Mouse (Mus musculus): ENCODE data around the gene Cdkn1a. TPM values are rescaled to one million over a fixed set of nuclear protein-coding genes. Genes with fewer than 3 reads are reported as not detected.

Cdkn1a gene
- polyA plus RNA-seq, 1 experiment from 2014 or later = 13.8 TPM

- 0 out of 2 replicates have a peak overlapping the region, but pooled peaks have one; percentile 43 for H3K9ac ChIP-seq (ENCODE audit: low read depth, low read length)
- peaks cover 18% of the 10 kb centered on the region for H3K27me3 ChIP-seq (replicated peaks; ENCODE audit: control insufficient read depth, insufficient read depth, low read length)
- 4% methylated on average over 21 of the region's 21 CpGs for WGBS
- H3K36me3 ChIP-seq (ENCODE audit: control insufficient read depth, insufficient read depth, low read length) = no peaks in the 10 kb centered on the region
- ATAC-seq (replicated peaks; ENCODE audit: low FRiP score) (no peak), DNase-seq (ENCODE audit: low spot score) (no peak)
- peak overlapping the region; percentile 66 for H3K4me2 ChIP-seq
- H3K27ac ChIP-seq (ENCODE audit: low read depth, low read length) = no peak overlapping the region; the same call in 1 of the 2 replicates
- H3K9me3 ChIP-seq (ENCODE audit: control insufficient read depth, low read length) = no peaks in the 10 kb centered on the region
- peaks cover 21% of the 10 kb centered on the region for H3K4me1 ChIP-seq (replicated peaks; ENCODE audit: control insufficient read depth, insufficient read depth, low read length)
- peak overlapping the region; percentile 11 for H3K4me3 ChIP-seq (ENCODE audit: low read depth, low read length)
These were observed 9.0 kb upstream of the Cdkn1a start for GRCm38 (mm10) chr17:29081618-29082381.

- Histone ChIP-seq H3K36me3 (ENCODE audit: control insufficient read depth, insufficient read depth, low read length) (no peaks in the 10 kb centered on the region), H3K4me3 (ENCODE audit: low read depth, low read length) (no peak overlapping the region), H3K9me3 (ENCODE audit: control insufficient read depth, low read length) (no peaks in the 10 kb centered on the region), H3K9ac (ENCODE audit: low read depth, low read length) (no peak overlapping the region), H3K27ac (ENCODE audit: low read depth, low read length) (no peak overlapping the region), H3K4me2 (no peak overlapping the region), H3K4me1 (replicated peaks; ENCODE audit: control insufficient read depth, insufficient read depth, low read length) (peaks cover 18% of the 10 kb centered on the region), H3K27me3 (replicated peaks; ENCODE audit: control insufficient read depth, insufficient read depth, low read length) (peaks cover 15% of the 10 kb centered on the region)
- ATAC-seq (replicated peaks; ENCODE audit: low FRiP score) (no peak), DNase-seq (ENCODE audit: low spot score) (no peak)
- WGBS = 91% methylated on average over 8 of the region's 8 CpGs
These were observed 7.2 kb upstream of the Cdkn1a start for GRCm38 (mm10) chr17:29083586-29083985.

- DNase-seq (ENCODE audit: low spot score) = no peak
- WGBS = 88% methylated on average over 7 of the region's 7 CpGs
- H3K27me3 ChIP-seq (replicated peaks; ENCODE audit: control insufficient read depth, insufficient read depth, low read length) = peaks cover 15% of the 10 kb centered on the region
These were observed 6.1 kb upstream of the Cdkn1a start for GRCm38 (mm10) chr17:29084656-29085055.

GRCm38 (mm10) chr17:29085266-29085665 is 5.5 kb upstream of the Cdkn1a start:
- DNase-seq (ENCODE audit: low spot score) (no peak), ATAC-seq (replicated peaks; ENCODE audit: low FRiP score) (no peak; the same call in 1 of the 2 replicates)
- Histone ChIP-seq H3K4me1 (replicated peaks; ENCODE audit: control insufficient read depth, insufficient read depth, low read length) (peaks cover 14% of the 10 kb centered on the region), H3K27me3 (replicated peaks; ENCODE audit: control insufficient read depth, insufficient read depth, low read length) (peaks cover 14% of the 10 kb centered on the region; the same call in 1 of the 2 replicates), H3K4me2 (no peak overlapping the region), H3K36me3 (ENCODE audit: control insufficient read depth, insufficient read depth, low read length) (no peaks in the 10 kb centered on the region), H3K9ac (ENCODE audit: low read depth, low read length) (no peak overlapping the region), H3K4me3 (ENCODE audit: low read depth, low read length) (no peak overlapping the region), H3K27ac (ENCODE audit: low read depth, low read length) (no peak overlapping the region), H3K9me3 (ENCODE audit: control insufficient read depth, low read length) (no peaks in the 10 kb centered on the region)
- WGBS = 80% methylated on average over 10 of the region's 10 CpGs

More at GRCm38 (mm10) chr17:29084656-29085055, 6.1 kb upstream of the Cdkn1a start:
- Histone ChIP-seq H3K9ac (ENCODE audit: low read depth, low read length) (no peak overlapping the region), H3K4me3 (ENCODE audit: low read depth, low read length) (no peak overlapping the region), H3K36me3 (ENCODE audit: control insufficient read depth, insufficient read depth, low read length) (no peaks in the 10 kb centered on the region), H3K27ac (ENCODE audit: low read depth, low read length) (no peak overlapping the region), H3K9me3 (ENCODE audit: control insufficient read depth, low read length) (no peaks in the 10 kb centered on the region), H3K4me2 (no peak overlapping the region), H3K4me1 (replicated peaks; ENCODE audit: control insufficient read depth, insufficient read depth, low read length) (peaks cover 14% of the 10 kb centered on the region)
- no peak for ATAC-seq (replicated peaks; ENCODE audit: low FRiP score)

- no peak overlapping the region for H3K27ac ChIP-seq (ENCODE audit: low read depth, low read length)
- 77% methylated on average over 4 of the region's 4 CpGs for WGBS
- H3K9me3 ChIP-seq (ENCODE audit: control insufficient read depth, low read length) = no peaks in the 10 kb centered on the region
- no peak overlapping the region for H3K4me2 ChIP-seq
- DNase-seq (ENCODE audit: low spot score) (no peak), ATAC-seq (replicated peaks; ENCODE audit: low FRiP score) (no peak)
- no peaks in the 10 kb centered on the region for H3K36me3 ChIP-seq (ENCODE audit: control insufficient read depth, insufficient read depth, low read length)
- no peak overlapping the region for H3K9ac ChIP-seq (ENCODE audit: low read depth, low read length)
- H3K4me1 ChIP-seq (replicated peaks; ENCODE audit: control insufficient read depth, insufficient read depth, low read length) = peaks cover 3% of the 10 kb centered on the region; the same call in 1 of the 2 replicates
- peaks cover 3% of the 10 kb centered on the region; the same call in 1 of the 2 replicates for H3K27me3 ChIP-seq (replicated peaks; ENCODE audit: control insufficient read depth, insufficient read depth, low read length)
- H3K4me3 ChIP-seq (ENCODE audit: low read depth, low read length) = no peak overlapping the region
These were observed 3.9 kb upstream of the Cdkn1a start for GRCm38 (mm10) chr17:29086916-29087315.

GRCm38 (mm10) chr17:29091348-29091944 is 670 bp downstream of the Cdkn1a start:
- ATAC-seq (replicated peaks; ENCODE audit: low FRiP score) (no peak), DNase-seq (ENCODE audit: low spot score) (no peak)
- Histone ChIP-seq H3K4me1 (replicated peaks; ENCODE audit: control insufficient read depth, insufficient read depth, low read length) (peaks cover 11% of the 10 kb centered on the region), H3K9me3 (ENCODE audit: control insufficient read depth, low read length) (no peaks in the 10 kb centered on the region), H3K9ac (ENCODE audit: low read depth, low read length) (no peak overlapping the region), H3K36me3 (ENCODE audit: control insufficient read depth, insufficient read depth, low read length) (no peaks in the 10 kb centered on the region), H3K27me3 (replicated peaks; ENCODE audit: control insufficient read depth, insufficient read depth, low read length) (peaks cover 28% of the 10 kb centered on the region), H3K27ac (ENCODE audit: low read depth, low read length) (no peak overlapping the region), H3K4me3 (ENCODE audit: low read depth, low read length) (no peak overlapping the region), H3K4me2 (no peak overlapping the region)
- 48% methylated on average over 6 of the region's 6 CpGs for WGBS

GRCm38 (mm10) chr17:29092497-29092896 is 1.7 kb downstream of the Cdkn1a start:
- H3K9ac ChIP-seq (ENCODE audit: low read depth, low read length) = no peak overlapping the region
- peaks cover 28% of the 10 kb centered on the region for H3K27me3 ChIP-seq (replicated peaks; ENCODE audit: control insufficient read depth, insufficient read depth, low read length)
- no peak overlapping the region for H3K4me3 ChIP-seq (ENCODE audit: low read depth, low read length)
- H3K9me3 ChIP-seq (ENCODE audit: control insufficient read depth, low read length) = no peaks in the 10 kb centered on the region
- ATAC-seq (replicated peaks; ENCODE audit: low FRiP score) (no peak), DNase-seq (ENCODE audit: low spot score) (no peak)
- WGBS = 56% methylated on average over 5 of the region's 5 CpGs
- no peaks in the 10 kb centered on the region for H3K36me3 ChIP-seq (ENCODE audit: control insufficient read depth, insufficient read depth, low read length)
- H3K4me2 ChIP-seq = no peak overlapping the region
- no peak overlapping the region for H3K27ac ChIP-seq (ENCODE audit: low read depth, low read length)
- peaks cover 11% of the 10 kb centered on the region for H3K4me1 ChIP-seq (replicated peaks; ENCODE audit: control insufficient read depth, insufficient read depth, low read length)

- DNase-seq (ENCODE audit: low spot score) (peak; percentile 81), ATAC-seq (replicated peaks; ENCODE audit: low FRiP score) (peak; percentile 82)
- Histone ChIP-seq H3K9ac (ENCODE audit: low read depth, low read length) (no peak overlapping the region), H3K36me3 (ENCODE audit: control insufficient read depth, insufficient read depth, low read length) (no peaks in the 10 kb centered on the region), H3K27ac (ENCODE audit: low read depth, low read length) (no peak overlapping the region), H3K4me3 (ENCODE audit: low read depth, low read length) (peak overlapping the region; percentile 57), H3K27me3 (replicated peaks; ENCODE audit: control insufficient read depth, insufficient read depth, low read length) (peaks cover 28% of the 10 kb centered on the region), H3K4me2 (peak overlapping the region; percentile 71), H3K4me1 (replicated peaks; ENCODE audit: control insufficient read depth, insufficient read depth, low read length) (peaks cover 11% of the 10 kb centered on the region), H3K9me3 (ENCODE audit: control insufficient read depth, low read length) (no peaks in the 10 kb centered on the region)
- WGBS = 8% methylated on average over 36 of the region's 36 CpGs
These were observed 2.6 kb downstream of the Cdkn1a start for GRCm38 (mm10) chr17:29093110-29093952.

Data from liver, embryonic 11.5 days (tissue).